Mouse (Mus musculus): Measurements from ENCODE around the gene Rrh.

Gene Rrh

DNA sequence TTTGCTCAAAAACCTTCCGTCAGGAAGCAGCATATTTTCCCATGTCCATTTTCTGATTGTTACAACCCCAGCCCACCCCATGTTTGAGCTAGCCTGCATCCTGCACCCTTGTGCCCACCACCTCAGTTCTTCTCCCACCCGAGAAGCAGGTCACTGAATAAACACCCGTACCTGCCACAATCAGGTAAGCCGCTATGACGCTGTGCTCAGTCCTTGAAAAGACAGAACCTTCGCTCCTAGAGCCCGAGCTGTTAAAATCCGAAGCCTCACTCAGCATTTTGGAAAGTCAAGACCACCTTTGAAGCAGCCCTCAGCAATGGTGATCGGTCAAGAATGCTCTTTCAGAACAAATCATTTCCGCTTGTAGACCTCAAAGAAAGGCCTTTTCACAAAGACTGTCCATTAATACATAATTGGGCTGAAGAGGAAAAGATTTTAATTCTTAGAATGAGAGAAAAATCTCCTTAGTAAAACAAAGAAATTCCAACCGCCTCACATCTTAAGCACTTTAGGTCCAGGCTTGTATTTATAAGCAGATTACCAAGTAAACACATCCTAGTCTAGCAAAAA, at the start of gene Rrh:
Gene Rrh (minus strand): TSS at position 382 of the 570 bp plus-strand sequence.
- DNase-seq (ENCODE audit: inconsistent ontology term): peak; percentile 83

DNA sequence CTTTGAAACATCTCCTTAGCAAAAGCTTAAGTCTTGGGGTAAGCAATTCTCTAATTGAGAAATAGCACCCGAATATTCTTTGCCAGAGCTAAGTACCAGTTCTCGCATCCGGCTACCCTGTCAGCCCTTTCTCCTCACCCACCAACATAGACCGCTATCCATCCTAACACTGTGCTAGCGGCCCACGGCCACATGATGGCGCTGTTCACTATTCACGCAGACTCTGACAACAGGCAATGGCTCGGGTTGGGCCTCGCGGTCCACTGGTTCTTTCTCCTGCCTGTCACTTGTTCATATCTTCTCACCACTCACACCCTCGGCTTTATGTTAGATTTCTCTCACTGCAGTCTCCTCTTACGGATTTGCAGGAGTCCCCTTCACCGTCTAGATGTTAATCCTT, 41.3 kb upstream of the Rrh start:
- peak; percentile 0 for DNase-seq (ENCODE audit: inconsistent ontology term)

DNA sequence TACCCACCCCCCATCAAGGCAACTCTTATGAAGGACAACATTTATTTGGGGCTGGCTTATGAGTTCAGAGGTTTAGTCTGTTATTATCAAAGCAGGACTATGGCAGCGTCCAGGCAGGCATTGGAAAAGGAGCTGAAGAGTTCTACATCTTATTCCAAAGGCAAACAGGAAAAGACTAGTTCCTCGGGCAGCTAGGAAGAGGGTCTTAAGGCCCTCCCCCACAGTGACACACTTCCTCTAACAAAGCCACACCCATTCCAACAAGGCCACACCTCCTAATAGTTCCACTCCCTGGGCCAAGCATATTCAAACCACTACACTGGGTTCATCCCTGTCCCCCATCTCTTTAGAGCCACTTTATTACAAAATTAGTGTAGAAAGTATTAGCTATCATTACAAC, 40.2 kb upstream of the Rrh start:
- no peak for DNase-seq (ENCODE audit: inconsistent ontology term)

DNA sequence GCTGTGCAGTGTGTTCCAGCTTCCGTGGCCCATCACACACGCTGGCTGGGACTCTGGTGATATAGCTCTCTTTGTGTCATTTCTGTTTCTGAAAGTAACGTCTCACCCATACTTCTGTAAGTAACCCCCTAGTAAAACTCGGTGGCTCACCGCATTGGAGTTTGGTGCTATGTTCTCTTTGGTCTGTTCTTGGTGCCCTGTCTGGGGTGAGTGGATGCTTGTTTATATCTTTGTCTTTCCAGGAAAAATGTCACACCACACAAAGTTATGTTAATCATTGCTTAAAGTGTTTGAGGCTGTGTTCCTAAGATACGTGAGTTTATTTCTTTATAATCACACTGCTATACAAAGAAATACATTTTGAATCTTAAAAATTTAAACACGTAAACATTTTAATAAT, 24.5 kb upstream of the Rrh start:
- no peak for DNase-seq (ENCODE audit: inconsistent ontology term)

DNA sequence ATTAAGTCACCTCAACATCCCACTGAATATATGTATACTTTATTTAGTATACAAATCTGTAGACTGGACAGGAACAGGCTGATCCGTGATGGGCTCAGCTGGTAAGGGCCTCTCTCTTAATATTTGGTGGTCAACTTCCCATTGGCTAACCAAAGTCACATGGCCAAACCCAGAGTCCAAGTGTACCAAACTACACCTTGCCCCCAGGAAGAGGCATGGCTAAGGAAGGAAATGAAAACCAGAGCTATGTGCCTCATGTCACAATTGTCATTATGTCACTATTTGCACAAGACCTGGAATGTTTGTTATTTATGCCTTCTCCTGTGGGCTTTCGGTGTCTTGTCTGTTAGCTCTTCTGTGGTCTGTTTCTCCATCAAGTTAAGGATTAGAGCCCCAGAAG, 23.5 kb upstream of the Rrh start:
- no peak for DNase-seq (ENCODE audit: inconsistent ontology term)

DNA sequence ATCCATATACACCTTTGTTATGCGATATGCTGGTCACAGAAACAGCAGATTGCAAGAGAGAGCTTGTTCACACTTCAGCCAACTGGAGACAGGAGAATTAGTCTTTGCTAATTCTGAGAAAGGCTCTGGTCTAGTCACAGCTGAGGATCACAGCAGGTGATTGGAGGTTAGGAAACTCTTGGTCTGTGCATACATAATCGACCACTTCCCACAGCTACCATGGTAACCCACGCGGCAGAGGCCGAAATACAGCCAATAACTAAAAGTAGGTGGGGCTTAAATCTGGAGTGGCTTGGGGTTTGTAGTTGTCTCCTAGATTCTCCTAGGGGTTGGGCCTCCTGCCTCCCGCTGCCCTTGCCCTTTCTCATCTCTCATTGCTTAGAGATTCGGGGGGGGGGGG, 15.6 kb upstream of the Rrh start:
- no peak for DNase-seq (ENCODE audit: inconsistent ontology term)

DNA sequence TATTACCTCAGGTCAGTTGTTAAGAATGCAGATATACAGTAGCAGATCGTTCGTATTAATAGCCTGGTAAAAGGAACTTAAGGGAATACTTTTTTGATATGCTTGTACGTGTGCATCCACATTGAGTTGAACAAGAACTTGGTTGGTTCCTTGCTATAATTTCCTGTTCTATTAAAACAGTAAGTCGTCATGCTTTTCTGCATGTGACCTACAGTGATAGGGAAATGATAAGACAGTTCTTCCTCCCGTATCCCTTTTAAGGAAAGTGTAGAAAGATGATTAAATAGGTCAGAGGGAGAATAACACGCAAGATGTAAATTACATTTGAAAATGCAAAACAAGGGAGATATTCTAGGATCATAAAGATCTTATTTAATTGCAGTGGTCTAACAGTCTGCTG, 14.6 kb upstream of the Rrh start:
- no peak for DNase-seq (ENCODE audit: inconsistent ontology term)

DNA sequence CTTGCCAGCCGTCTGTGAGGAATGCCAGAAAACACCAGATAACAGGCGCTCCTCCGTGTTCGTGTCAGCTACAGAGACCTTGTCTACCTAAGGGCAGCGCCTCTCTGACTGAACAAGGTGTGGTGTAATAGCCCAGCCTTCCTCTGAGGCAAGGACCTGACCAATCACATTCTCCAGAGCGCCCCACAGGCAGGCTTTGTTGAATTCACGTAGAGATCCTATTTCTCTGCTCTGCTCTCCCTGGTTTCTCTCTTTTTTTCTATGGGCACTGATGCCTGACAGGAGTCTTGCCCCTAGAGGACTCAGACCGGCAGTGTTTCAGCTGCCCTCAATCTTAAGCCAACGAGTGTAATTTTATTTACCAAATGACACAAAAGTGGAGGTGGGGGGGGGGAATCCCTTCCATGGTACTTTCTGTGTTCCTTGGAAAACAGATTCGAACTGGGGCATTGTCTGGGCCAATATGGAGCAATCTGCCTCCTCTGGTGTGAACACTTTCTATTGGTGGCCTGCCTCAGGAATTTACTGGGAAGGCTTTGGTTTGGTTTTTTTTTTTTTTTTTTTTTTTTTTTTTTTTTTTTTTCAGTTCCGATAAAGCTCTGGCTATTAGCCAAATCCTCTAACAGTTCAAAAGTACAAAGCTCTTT, 13.8 kb upstream of the Rrh start:
- peak; percentile 30 for DNase-seq (ENCODE audit: inconsistent ontology term)

DNA sequence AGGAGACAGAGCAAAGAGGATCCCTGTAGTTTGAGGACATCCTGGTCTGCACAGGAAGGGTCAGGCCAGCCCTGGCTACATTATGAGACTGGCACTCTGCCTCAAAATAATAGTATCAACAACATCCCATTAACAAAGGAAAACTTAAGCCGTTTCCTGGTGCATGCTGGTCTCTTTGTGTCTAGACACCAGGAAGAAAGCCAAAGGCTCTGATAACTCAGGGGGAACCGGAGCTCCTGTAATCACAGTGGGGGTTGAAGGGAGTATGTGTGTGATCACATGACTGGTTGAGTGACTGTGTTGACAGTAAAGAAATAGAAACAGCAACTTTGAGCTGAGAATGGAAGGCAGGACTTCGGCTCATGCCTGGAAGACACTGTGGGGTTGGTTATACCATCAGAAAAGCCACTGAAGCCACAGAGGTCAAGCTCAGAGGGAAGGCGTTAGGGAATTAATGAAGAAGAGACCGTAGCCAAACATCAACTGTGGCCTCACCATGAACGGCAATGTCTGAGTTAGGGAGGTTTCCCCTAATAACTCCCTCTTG, 13.1 kb upstream of the Rrh start, which contains the start of gene Cfi:
Gene Cfi (plus strand): TSS at position 497 of the 547 bp plus-strand sequence.
- no peak for DNase-seq (ENCODE audit: inconsistent ontology term)

DNA sequence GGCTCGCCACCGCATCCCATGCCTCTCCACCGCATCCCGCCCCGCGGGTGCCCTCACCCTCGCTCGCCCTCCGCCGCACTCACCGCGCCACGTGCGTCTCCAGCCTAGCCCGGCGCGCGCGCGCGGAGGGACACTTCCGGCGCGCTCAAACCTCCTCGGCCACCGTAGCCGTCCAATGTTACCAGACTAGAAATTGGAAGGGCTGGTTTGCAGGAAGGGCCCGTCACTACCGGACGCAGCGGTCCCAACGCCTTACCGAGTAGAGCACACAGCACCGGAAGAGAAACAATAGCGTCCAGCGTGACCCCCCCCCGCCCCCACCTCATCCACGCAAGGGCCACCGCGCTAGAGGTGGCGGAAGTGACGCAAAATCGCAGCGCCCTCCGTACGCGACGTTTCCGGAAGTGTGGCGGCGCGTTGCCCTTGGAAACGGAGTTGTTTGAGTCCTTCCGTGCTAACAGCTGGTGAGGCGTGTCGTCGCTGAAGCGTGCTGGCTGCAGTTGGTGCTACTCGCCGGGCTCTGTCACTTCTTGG, 8.7 kb upstream of the Rrh start, which contains the start of gene Gar1:
Gene Gar1 (minus strand): TSS at position 362 of the 534 bp plus-strand sequence.
- DNase-seq (ENCODE audit: inconsistent ontology term): peak; percentile 96

DNA sequence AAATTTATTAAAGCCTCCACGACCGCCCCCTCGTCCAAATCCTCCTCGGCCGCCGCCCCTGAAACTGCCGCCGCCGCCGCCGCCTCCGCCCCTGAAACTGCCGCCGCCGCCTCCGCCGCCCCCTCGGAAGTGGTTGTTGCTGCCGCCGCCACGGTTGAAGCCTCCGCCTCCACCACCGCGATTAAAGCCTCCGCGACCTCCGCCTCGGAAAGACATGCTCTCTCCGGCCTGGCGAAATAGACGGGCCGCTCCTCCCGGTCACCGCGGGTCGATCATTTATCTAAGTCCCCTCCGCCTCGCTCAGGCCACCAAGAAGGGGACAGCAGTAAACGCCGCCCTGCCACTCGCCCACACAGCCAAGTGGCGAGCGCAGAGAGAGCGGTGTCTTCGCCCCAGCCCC, 8.2 kb upstream of the Rrh start:
- DNase-seq (ENCODE audit: inconsistent ontology term): no peak

DNA sequence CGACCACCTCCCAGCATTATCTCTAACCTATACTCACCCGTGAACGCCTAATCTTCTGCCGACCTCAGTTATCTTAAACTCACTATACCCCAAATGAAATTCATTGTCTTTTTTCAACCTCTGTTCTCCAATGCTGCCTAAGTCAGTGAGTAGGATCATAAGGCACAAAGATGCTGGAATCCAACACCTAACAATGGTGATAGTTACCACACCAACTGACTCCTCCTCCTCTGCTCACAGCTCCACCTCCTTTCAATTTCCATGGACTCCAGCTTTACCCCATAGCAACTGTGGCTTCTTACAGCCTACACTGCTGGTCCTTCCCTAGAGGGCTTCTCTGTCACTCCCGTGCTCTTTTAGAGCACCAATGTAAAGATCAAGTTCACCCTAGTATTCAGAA, 5.3 kb upstream of the Rrh start:
- no peak for DNase-seq (ENCODE audit: inconsistent ontology term)

DNA sequence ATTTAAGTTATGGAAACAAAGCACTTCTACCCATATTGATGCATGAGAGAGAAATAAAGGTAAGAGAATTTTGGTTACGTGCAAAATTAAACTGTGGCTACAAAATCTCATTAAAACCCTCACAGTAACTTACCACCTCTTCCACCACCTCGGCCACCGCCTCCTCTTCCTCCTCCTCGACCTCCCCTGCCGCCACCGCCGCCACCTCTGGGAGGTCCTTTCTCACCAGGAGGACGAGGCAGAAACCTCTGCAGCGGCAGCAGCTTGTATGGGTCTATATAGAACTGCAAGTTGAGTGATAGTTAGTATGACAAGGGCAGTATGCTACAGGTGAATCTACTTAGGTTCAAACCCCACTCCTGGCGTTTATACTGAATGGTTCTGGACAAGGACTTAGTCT, 4.3 kb upstream of the Rrh start:
- DNase-seq (ENCODE audit: inconsistent ontology term): no peak

DNA sequence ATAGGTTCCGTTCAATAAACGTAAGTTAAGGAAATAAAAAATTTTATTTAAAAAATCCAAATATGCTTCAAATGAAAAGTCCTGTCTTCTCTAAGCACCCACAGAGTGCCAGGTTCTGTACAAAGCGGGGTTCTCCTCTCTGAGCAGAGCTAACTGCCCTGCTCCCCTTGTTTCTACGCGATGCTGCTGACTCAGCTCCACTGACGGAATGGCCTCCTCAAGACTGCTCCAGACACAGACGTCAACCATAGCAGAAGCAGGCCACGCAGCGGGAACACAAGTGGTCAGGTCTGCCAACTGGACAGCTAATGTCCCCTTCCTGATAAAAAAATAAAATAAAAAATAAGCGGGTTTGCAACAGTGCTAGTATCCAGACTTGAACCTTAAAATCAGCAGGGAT, 2.5 kb upstream of the Rrh start:
- DNase-seq (ENCODE audit: inconsistent ontology term): no peak

DNA sequence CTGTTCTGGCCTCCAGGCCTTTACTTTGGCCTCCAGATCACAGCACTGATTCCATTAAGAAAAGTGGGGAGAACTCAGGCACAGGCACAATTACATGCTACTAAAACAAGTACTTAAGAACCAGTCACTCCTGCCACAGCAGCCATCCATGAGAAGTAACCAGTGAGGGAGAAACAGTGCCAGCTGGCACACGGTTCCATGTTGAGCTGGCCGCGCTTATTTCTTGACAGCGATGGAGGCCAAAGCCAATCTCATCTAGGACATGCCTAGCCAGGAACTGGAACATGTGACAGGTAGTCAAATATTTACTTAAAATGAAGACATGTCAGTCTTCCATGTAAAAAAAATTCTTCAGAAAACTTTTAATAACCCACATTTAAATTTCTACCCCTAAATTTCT, 1.8 kb upstream of the Rrh start:
- DNase-seq (ENCODE audit: inconsistent ontology term): no peak

DNA sequence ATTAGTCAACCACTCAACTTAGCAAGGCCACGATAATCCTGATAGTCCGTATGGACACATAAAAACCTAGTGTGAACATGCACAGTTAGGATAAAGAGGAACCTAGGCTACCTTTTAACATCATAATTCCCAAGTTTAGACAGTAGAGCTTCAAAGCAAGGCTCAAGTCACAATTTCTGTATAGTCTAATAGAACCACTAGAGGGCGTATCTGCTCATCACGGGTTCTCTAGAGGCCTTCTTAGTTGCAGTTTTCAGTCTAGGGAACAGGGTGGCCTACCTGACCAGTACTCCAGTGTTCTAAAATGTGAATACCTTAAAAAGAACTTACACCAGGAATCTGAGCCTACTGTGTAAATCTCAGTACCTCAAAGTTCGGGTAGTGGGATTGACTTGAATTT, 906 bp upstream of the Rrh start:
- DNase-seq (ENCODE audit: inconsistent ontology term): peak; percentile 27

DNA sequence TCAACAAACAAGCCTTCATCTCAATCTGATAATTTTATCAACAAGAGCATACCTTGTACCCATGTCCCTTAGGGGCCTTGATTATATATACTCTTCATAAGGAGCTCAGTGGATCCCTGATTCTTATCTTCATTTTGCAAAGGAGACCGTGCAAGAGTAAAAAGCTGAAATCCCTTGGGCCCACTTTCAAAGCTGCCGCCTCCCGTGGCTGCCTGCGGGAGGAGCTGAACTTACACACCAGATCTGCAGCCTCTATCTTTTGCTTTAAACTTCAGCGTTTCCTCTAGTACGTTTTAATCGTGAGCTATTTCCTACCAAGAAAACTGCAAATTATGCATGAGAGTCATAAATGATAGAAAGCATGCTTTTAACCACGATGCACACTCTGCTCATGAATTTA, 651 bp downstream of the Rrh start:
- DNase-seq (ENCODE audit: inconsistent ontology term): peak; percentile 54

DNA sequence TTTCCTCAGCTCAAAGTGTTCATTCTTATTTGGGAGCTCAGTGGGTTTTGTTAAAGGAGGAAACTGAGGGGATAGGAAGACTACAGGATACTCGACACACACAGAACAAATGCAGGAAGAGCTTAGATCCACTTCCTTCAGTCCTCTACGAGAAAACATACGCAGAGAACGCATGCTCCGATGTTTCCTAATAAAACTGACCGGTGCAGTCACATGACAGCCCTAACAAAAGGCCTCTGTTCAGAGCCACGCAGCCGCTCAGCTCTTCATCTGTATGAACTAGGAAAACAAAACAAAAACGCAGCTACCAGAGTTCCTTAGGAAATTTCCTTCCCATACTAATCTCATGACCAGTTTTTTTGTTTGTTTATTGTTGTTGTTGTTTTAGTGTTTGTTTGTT, 1.5 kb downstream of the Rrh start:
- DNase-seq (ENCODE audit: inconsistent ontology term): peak; percentile 76

DNA sequence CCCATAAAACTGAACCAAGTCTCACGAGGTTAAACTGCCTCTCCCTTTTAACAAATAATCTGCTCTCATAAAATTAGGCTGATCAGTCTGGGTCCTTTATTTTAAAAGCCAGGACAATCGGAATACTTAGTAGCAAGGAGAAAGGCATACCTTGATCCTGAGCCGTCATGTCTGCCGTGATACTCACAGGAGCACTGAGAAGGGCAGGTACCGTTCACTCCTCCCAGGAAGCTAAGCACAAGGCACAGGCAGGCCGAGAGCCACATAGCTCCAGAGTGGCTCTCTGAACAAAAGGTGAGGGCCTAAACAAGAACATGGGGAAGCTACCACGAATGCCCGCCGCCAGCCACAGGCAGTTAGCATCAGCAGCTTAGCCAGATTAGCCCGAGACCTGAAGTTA, 18.6 kb downstream of the Rrh start, which contains the start of gene Lrit3:
Gene Lrit3 (minus strand): TSS at position 266 of the 400 bp plus-strand sequence.
- DNase-seq (ENCODE audit: inconsistent ontology term): no peak

DNA sequence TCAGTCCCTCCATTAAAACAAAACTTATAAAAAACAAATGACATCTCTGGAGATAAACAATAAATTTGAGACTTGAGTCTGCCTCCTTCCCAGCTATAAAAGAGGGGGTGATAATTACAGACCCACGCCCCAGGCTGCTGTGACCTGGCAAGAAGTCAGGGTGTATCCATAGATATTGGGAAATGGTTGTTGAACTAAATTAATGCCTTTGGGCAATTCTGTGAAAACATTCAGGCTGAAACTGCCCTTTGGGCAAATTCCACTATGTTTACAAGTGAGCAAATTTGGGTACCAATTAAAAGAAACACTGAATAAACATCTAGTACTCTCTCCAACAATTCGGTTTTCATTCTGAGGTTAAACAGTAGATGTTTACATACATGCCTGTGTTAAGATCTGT, 23.4 kb downstream of the Rrh start:
- DNase-seq (ENCODE audit: inconsistent ontology term): no peak

DNA sequence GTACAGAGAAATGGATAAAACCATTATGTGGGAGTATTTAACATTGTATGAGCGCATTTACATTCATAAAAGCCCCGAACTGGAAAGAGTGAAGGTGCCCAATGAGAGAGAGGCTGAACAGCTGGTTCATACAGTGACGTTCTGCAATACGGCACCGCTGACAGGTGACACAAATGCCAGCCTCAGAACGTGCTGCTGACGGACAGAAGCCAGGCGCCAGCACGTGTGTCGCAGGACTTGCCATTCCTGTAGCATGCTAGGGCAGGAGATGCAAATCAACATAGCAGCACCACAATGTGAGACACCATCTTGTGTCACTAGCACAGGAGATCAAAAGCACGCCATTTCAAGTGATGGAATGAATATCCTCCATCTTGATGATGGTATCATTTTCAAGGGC, 23.8 kb downstream of the Rrh start:
- DNase-seq (ENCODE audit: inconsistent ontology term): no peak

DNA sequence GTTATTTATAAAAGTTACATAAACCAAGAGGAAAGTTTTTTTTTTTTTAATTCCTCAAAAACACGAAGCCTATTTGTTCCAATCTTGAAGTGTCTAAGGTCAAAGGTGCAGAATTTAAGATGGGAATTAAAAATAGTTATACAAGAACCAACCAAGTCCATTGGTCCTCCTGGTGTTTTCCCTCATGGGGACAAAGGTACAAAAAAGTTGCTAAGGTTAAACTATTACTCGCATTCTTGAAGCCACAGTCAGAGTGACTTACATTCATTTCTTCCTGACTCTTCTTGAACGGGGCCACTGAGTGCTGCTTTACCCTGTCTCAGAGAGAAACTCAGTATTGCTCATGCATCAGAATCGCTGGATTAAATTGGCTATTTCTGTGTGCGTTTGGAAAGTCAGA, 25.0 kb downstream of the Rrh start:
- no peak for DNase-seq (ENCODE audit: inconsistent ontology term)

DNA sequence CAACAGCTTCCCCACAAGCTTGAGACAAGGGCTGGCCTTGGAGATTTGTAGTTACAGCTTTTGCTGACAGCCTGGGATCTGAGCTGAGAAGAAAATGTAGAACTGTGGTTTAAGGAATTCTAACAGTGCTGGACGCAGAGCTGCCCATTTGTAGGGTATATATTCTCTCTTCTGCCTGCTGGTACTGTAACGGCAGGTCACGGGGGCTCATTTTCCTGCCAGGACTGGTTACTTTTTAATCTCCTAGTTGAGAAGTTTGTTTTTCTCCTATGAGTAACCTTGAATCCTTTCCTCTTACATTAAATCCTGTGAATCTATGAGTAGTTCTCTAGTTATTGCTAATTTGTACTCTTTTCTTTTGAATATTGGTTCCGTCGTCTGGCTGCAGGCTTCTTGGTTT, 28.6 kb downstream of the Rrh start:
- DNase-seq (ENCODE audit: inconsistent ontology term): no peak

All from Muller cell, postnatal 12 days (primary cell).